Mouse (Mus musculus) cerebellum, adult 2 months (tissue): Measurements from ENCODE around the gene 4931409K22Rik. TPM values are rescaled to one million over a fixed set of nuclear protein-coding genes. Genes with fewer than 3 reads are reported as not detected.

Experiments
- DNase-seq, 2 experiments: peaks; one replicate each; pipeline ENCODE4 v3.0.0; 2021
- H3K27ac ChIP-seq: fragments of 200-500 bp; 2 replicates; pipeline ENCODE4 v1.5.1; 2012; ENCODE audit warnings: low read length, control low read depth, inconsistent platforms; ENCODE audit not compliant: insufficient read depth
- H3K27me3 ChIP-seq: fragments of 200-500 bp; 2 replicates; pipeline ENCODE4 v1.6.1; 2012; ENCODE audit warnings: inconsistent platforms, mild to moderate bottlenecking, low read length, moderate library complexity; ENCODE audit not compliant: control insufficient read depth, insufficient read depth
- H3K4me1 ChIP-seq: fragments of 200-500 bp; 2 replicates; pipeline ENCODE4 v1.6.1; 2011; ENCODE audit warnings: low read length; ENCODE audit not compliant: control insufficient read depth, insufficient read depth
- H3K4me3 ChIP-seq: fragments of 200-500 bp; replicated peaks from 2 replicates; pipeline ENCODE3; 2011; ENCODE audit warnings: mild to moderate bottlenecking, low read depth, low read length, control low read depth; ENCODE audit not compliant: insufficient read depth
- CTCF ChIP-seq: fragments of 200-500 bp; IDR thresholded peaks from 2 replicates; pipeline ENCODE4 v1.5.1; 2011; ENCODE audit warnings: low read depth, mild to moderate bottlenecking, control low read depth, low read length, moderate library complexity, borderline replicate concordance; ENCODE audit not compliant: insufficient read depth
- POLR2A ChIP-seq: fragments of 200-500 bp; IDR thresholded peaks from 2 replicates; pipeline ENCODE4 v1.6.1; 2011; ENCODE audit warnings: low read length, control low read depth, borderline replicate concordance; ENCODE audit not compliant: insufficient read depth
- WGBS: fragments of 180-500 bp; shearing (Covaris S2); methylation state at CpG from one replicate; pipeline ENCODE4 v1.1.7; 2018; 5-methylcytosine and 5-hydroxymethylcytosine counted together
- polyA plus RNA-seq: library from polyadenylated mRNA; depleted of rRNA; stranded (reverse); fragments of >200 nt; gene quantifications from 2 replicates; pipeline ENCODE4 v1.2.3, GENCODE M21; 2012

Gene 4931409K22Rik
- polyA plus RNA-seq, 1 experiment, result not detected

DNA sequence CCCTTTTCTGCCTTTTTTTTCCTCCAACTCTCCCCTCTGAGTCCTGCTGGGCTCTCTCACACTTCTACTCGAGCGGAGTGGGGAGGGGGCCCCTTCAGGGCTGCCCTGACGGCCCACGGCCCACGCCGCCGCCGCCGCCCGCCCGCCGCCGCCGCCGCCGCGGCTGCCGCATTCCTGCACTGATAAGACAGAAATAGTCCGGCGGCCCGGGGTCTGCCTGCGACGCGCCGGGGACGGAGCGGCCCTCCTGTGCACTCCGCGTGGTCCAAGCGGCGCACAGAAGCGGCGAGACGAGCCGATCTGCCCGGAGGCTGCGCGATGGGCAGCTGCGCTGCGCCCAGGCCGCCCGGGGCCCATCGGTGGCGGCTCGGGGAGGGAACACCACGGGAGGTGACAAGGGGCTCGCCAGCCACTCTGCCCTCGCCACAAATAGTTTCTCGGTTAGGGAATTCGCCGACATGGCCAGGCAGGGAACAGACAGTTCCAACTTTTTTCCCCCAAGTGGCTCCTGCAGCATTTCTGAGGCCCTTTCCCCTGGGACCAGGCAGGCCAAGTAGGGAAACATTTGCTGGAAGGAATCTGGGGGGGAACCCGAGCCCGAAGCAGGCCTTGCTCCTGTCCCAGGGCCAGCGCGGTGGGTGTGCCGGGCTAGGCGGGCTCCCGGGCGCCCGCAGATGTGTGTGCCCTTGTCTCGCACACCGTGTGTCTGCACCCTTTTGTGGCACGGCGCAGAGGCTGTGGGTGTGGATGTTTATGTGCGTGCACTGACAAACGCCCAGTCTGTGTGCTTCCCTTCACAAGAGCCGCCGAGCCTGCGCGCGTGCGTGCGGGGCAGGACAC is 45.5 kb upstream of the 4931409K22Rik start:
- H3K4me1 ChIP-seq, result peaks cover 31% of the 10 kb centered on the region
- H3K27me3 ChIP-seq, result no peaks in the 10 kb centered on the region
- H3K4me3 ChIP-seq, result peak overlapping the region; percentile 61
- peak overlapping the region; percentile 70 for H3K27ac ChIP-seq
- peak; percentile 50 to 62 for DNase-seq
- TF ChIP-seq CTCF (no peak), POLR2A (no peak)
- whole genome bisulfite sequencing, result 2% methylated on average over 73 of the region's 73 CpGs

DNA sequence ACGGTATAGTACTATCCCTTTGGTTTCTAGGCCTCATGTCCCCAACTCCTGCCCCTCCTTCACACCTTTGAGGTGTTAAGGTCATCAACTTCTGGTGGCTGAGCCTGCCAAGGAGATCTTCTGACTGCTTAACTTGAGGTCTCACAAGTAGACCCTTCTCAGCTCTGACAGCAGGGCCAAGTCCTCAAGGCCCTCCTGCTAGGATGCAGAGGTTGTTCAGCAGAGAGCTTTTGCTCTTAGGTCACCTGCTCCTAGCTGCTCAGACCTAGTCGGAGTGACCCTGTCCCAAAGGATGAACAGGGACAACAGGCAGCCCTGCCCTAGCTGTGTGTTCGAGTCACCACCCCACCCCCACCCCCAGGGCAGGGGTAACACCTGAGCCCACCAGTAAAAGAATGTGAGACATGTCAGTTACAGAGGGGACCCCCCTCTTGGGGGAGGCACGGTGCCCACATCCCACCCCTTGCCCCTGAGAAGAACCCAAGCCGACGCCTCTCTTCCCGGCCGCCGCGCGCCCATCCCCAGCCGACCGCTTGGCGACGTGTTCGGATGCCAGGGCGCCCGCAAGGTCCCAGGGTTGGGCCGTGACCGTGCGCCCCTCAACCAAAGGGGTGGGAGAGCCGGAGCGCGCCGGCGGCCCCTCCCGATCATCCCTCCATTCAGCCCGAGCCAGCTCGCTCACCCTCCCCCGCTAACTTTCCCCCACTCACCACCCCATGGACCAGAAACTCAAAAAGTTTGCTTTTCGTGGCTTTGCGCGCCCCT is 44.6 kb upstream of the 4931409K22Rik start:
- 8% methylated on average over 33 of the region's 33 CpGs for WGBS
- peak overlapping the region; percentile 61 for H3K4me3 ChIP-seq
- peak in 1 of 2 experiments; percentile 31 for DNase-seq
- TF ChIP-seq POLR2A, result no peak
- no peak for TF ChIP-seq CTCF
- H3K27ac ChIP-seq, result no peak overlapping the region
- no peaks in the 10 kb centered on the region for H3K27me3 ChIP-seq
- peaks cover 40% of the 10 kb centered on the region for H3K4me1 ChIP-seq

DNA sequence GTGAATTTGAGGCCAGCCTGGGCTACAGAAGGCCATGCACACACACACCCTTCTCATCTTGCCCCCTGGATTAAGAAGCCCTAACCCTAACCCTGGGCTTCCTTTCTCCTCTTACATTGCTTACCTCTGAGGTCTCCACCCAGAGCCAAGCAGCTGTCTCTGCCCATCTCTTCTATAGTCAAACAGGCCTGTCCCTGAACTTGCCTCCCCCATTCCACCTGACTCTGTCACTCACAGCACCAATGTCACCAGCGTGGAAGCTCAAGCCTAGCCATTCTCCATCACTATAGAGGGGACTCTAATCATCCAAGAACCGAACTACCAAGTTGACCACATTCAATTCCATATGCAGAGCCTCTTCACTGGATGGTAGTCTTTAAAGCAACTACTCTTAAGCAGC is 43.6 kb upstream of the 4931409K22Rik start:
- H3K4me1 ChIP-seq, result peaks cover 32% of the 10 kb centered on the region
- peak in 1 of 2 experiments; percentile 8 for DNase-seq
- no peaks in the 10 kb centered on the region for H3K27me3 ChIP-seq
- WGBS, result 94% methylated on average over 2 of the region's 2 CpGs
- no peak for TF ChIP-seq CTCF
- TF ChIP-seq POLR2A, result no peak
- H3K4me3 ChIP-seq, result no peak overlapping the region
- no peak overlapping the region for H3K27ac ChIP-seq

DNA sequence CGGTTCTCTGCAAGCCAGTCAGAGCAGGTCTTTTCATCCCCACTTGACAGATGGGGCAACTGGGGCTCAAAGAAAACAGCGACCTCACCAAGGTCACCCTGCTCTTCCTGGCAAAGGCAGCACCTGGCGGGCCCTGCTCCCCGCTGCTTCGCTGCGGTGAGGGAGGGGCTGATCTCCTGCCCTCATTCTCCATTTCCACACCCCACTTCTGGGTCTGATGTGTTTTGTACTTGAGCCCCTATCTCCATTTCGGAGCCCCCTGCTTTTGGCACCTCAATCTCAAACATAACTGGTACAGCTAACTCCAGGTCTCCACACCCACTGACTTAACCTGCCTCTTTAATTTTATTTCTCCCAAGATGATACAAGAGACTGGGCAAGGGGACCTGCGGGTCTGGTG is 42.5 kb upstream of the 4931409K22Rik start:
- no peaks in the 10 kb centered on the region for H3K27me3 ChIP-seq
- H3K27ac ChIP-seq, result no peak overlapping the region
- WGBS, result 37% methylated on average over 8 of the region's 8 CpGs
- TF ChIP-seq CTCF, result no peak
- no peak overlapping the region for H3K4me3 ChIP-seq
- no peak for DNase-seq
- peaks cover 32% of the 10 kb centered on the region for H3K4me1 ChIP-seq

DNA sequence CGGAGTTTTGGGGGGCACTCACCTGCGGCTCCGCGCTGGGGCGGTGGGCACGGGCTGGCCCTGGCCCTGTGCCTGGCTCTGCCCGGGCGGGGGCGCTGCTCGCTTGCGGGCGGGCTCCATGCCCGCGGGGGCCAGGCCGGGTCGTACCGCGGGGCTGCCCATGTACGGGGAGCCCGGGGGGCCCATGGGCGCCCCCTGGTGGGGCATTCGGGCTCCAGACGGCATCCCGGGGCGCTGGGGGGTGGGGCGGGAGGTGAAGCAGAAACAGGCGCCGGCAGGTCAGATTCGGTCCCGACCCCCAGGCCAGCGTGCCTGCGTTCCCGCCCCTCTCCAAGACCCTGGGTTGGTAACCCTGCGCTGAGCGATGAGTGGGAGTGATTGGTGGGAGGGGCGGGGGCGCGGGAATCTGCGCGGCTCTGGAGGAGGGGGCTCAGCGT is 42.0 kb upstream of the 4931409K22Rik start:
- no peak for TF ChIP-seq POLR2A
- TF ChIP-seq CTCF, result 0 out of 2 replicates have a peak, but pooled peaks have one; percentile 18
- Histone ChIP-seq H3K4me1 (peaks cover 27% of the 10 kb centered on the region), H3K27ac (no peak overlapping the region), H3K4me3 (peak overlapping the region; percentile 52), H3K27me3 (no peaks in the 10 kb centered on the region)
- WGBS, result 2% methylated on average over 40 of the region's 41 CpGs
- peak; percentile 47 to 55 for DNase-seq

DNA sequence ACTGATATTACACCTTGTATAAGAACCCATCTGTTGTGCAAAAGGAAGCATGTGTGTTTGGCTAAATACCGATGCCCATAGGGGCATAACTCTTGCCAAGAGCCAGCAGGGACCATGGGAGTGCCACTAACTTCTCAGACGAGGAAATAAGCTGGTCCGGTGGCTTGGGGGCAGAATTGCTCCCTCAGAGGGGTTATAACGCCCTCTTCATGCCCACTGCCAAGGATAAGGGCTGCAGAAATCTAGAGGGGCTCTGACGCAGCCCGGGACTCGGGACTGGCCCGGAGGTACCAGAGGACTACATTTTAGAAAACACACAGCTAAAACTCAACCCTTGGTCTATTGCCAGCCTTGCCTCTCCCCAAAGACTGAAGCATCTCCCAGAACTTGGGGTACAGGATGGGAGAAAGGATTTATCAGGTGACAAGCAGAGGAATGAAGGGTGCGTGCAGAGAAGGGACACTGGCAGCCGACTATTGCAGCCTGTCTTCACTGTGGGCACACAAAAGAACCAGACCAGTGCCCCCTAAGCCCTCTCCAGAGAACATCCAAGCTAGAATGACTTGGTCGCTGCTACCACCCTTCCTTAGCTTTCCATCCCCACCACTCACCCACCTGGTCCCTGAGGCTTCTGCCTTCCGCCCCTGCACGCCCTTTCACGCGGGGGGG is 41.4 kb upstream of the 4931409K22Rik start:
- Histone ChIP-seq H3K4me3 (peak overlapping the region; percentile 52), H3K27me3 (no peaks in the 10 kb centered on the region), H3K27ac (no peak overlapping the region), H3K4me1 (peaks cover 24% of the 10 kb centered on the region)
- TF ChIP-seq CTCF (no peak), POLR2A (no peak)
- WGBS, result 2% methylated on average over 15 of the region's 15 CpGs
- DNase-seq, result peak; percentile 64 to 72

DNA sequence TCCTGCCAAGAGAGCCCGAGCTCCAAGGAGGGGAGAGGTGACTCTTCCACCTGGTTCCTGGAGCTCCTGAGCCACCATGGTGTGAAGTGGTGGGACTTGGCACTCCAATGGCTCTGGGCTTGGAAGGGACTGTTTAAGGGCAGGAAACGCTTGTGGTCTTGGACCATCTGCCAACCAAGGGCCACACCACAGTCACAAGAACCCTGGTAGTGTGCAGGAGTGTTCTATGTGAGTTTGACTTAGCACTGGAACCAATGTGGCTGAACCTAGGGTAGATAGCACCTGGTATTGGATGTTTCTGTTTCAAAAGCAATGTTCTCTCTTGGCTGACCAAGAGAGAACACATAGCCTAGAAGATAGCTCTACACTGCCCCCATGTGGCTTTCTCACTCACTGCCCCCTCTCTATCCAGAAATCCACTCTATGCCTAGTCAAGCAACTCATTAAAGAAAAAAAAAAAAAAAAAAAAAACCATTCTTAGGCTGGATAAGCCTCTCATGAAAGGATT is 40.7 kb upstream of the 4931409K22Rik start:
- WGBS, result 3% methylated on average over 2 of the region's 2 CpGs
- DNase-seq, result peak; percentile 78 to 82
- no peaks in the 10 kb centered on the region for H3K27me3 ChIP-seq
- H3K27ac ChIP-seq, result no peak overlapping the region
- H3K4me1 ChIP-seq, result peaks cover 24% of the 10 kb centered on the region
- H3K4me3 ChIP-seq, result no peak overlapping the region
- TF ChIP-seq CTCF, result peak; percentile 36; the same call in 1 of the 2 replicates
- TF ChIP-seq POLR2A, result no peak
